Mouse (Mus musculus) Muller cell, postnatal 12 days (primary cell): ENCODE measurements around the gene Calcr.
"Not testable (repeated sequence)": the region's sequence is repeated elsewhere in the genome, so short reads cannot be mapped to it uniquely, and the experiment has no call there.

ENCODE experiments used
- DNase-seq: peaks from one replicate; pipeline ENCODE4 v3.0.0-alpha.2; 2015; ENCODE audit errors: inconsistent ontology term

Calcr gene

GRCm38 (mm10) chr6:3764230-3764764 is at the start of gene Calcr:
Calcr (minus strand) TSS chr6:3764714.
- DNase-seq = no peak

- no peak for DNase-seq
Observed at GRCm38 (mm10) chr6:3767485-3767884, 3.0 kb upstream of the Calcr start.

GRCm38 (mm10) chr6:3763171-3763967 is 1.1 kb downstream of the Calcr start:
- DNase-seq = peak; percentile 1

GRCm38 (mm10) chr6:3751576-3751975 is 12.9 kb downstream of the Calcr start:
- no peak for DNase-seq

GRCm38 (mm10) chr6:3749624-3750023 is 14.9 kb downstream of the Calcr start:
- DNase-seq = no peak

- peak; percentile 2 for DNase-seq
Observed at GRCm38 (mm10) chr6:3745546-3745945, 19.0 kb downstream of the Calcr start.

GRCm38 (mm10) chr6:3741996-3742713 is 22.4 kb downstream of the Calcr start:
- DNase-seq = no peak

- no peak for DNase-seq
Observed at GRCm38 (mm10) chr6:3741296-3741695, 23.2 kb downstream of the Calcr start.

- DNase-seq = no peak
Observed at GRCm38 (mm10) chr6:3730246-3730867, 34.2 kb downstream of the Calcr start.

- no peak for DNase-seq
Observed at GRCm38 (mm10) chr6:3688087-3688642, 76.3 kb downstream of the Calcr start.

GRCm38 (mm10) chr6:3678286-3678685 is 86.2 kb downstream of the Calcr start:
- DNase-seq = not testable (repeated sequence)

- DNase-seq = no peak
Observed at GRCm38 (mm10) chr6:3677806-3678205, 86.7 kb downstream of the Calcr start.

- not testable (repeated sequence) for DNase-seq
Observed at GRCm38 (mm10) chr6:3671941-3672340, 92.6 kb downstream of the Calcr start.

- no peak for DNase-seq
Observed at GRCm38 (mm10) chr6:3664147-3664716, 100.3 kb downstream of the Calcr start.

- DNase-seq = no peak
Observed at GRCm38 (mm10) chr6:3658405-3658804, 106.1 kb downstream of the Calcr start.
